Mouse (Mus musculus): Measurements from ENCODE around the gene Selenow. TPM values are rescaled to one million over a fixed set of nuclear protein-coding genes. Genes with fewer than 3 reads are reported as not detected.

The Selenow gene
- polyA plus RNA-seq, 1 experiment, result 474 TPM

DNA sequence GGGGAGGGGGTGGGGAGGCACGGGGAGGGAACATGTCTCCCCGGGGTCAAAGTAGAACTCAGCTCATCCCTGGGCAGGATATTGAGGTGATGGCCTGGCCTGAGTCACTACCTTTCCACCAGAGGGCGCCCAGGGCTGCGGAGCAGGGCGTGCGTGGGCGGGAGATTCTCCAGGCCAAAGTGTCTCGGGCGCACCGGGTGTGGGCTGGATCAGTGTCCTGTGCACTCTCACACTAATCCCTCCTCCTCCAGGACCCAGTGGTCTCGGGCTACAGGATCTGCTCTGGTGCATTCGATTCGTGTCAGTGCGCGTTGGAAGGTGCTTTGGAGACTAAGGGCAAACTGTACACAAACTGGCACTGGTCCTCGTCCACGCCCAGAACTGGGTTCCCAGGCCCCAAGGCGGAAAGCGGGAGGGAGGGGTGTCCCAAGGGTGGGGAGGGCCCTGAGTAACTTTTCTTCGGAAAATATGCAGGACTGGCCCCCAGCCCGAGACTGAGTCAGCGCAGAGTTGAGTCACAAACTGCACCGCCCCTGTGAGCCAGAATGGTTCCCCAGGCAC lies 26.3 kb upstream of the Selenow start:
- DNase-seq, result peak; percentile 80
- H3K36me3 ChIP-seq (ENCODE audit: control insufficient read depth, insufficient read depth, low read length), result peaks cover 9% of the 10 kb centered on the region
- H3K4me1 ChIP-seq (replicated peaks; ENCODE audit: control insufficient read depth, insufficient read depth, low read length), result peaks cover 25% of the 10 kb centered on the region
- peaks cover 2% of the 10 kb centered on the region; the same call in 1 of the 2 replicates for H3K27me3 ChIP-seq (ENCODE audit: control insufficient read depth, insufficient read depth, low read length)
- H3K27ac ChIP-seq (ENCODE audit: control insufficient read depth, insufficient read depth, low read length), result no peak overlapping the region
- no peak for TF ChIP-seq POLR2A (IDR thresholded peaks at IDR 0.05; ENCODE audit: control insufficient read depth, extremely low read depth, insufficient read depth, low read length, poor library complexity)
- TF ChIP-seq CTCF (IDR thresholded peaks at IDR 0.05; ENCODE audit: borderline replicate concordance, control insufficient read depth, extremely low read depth, insufficient read depth, low read length, poor library complexity), result peak; percentile 83
- peak overlapping the region; percentile 25 for H3K4me3 ChIP-seq (ENCODE audit: control insufficient read depth, insufficient read depth, low read length)
- under 1% methylated on average over 23 of the region's 23 CpGs for WGBS

DNA sequence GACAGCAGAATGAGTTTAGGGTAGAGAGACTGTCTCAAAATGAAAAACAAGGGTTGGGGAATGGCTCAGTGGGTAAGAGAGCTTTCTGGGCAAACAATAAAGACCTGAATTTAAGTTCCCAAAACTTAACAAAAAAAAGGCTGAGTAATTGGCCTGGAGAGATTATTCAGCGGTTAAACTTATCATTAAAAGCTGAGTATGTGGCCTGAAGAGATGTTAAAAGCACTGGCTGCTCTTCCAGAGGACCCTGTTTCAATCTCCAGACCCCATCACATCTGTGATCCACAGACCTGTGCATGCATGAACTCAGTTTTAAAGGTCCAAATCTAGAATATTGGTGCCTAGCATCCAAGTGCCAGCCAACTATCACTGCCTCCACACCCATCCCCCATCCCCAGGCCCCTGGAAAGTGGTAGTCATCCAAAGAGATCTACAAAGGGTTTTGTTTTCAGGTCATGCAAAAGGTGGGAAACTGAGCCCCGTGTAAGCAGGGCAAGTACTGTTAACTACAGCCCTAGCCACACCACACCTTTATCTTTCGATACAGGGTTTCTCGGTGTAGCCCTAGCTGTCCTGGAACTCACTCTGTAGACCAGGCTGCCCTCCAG lies 25.6 kb upstream of the Selenow start:
- Histone ChIP-seq H3K27me3 (ENCODE audit: control insufficient read depth, insufficient read depth, low read length) (no peaks in the 10 kb centered on the region), H3K4me3 (ENCODE audit: control insufficient read depth, insufficient read depth, low read length) (no peak overlapping the region), H3K27ac (ENCODE audit: control insufficient read depth, insufficient read depth, low read length) (no peak overlapping the region), H3K4me1 (replicated peaks; ENCODE audit: control insufficient read depth, insufficient read depth, low read length) (peaks cover 25% of the 10 kb centered on the region), H3K36me3 (ENCODE audit: control insufficient read depth, insufficient read depth, low read length) (peaks cover 16% of the 10 kb centered on the region)
- TF ChIP-seq CTCF (IDR thresholded peaks at IDR 0.05; ENCODE audit: borderline replicate concordance, control insufficient read depth, extremely low read depth, insufficient read depth, low read length, poor library complexity) (no peak), POLR2A (IDR thresholded peaks at IDR 0.05; ENCODE audit: control insufficient read depth, extremely low read depth, insufficient read depth, low read length, poor library complexity) (no peak)
- WGBS, result 57% methylated on average over 4 of the region's 4 CpGs
- DNase-seq, result no peak

DNA sequence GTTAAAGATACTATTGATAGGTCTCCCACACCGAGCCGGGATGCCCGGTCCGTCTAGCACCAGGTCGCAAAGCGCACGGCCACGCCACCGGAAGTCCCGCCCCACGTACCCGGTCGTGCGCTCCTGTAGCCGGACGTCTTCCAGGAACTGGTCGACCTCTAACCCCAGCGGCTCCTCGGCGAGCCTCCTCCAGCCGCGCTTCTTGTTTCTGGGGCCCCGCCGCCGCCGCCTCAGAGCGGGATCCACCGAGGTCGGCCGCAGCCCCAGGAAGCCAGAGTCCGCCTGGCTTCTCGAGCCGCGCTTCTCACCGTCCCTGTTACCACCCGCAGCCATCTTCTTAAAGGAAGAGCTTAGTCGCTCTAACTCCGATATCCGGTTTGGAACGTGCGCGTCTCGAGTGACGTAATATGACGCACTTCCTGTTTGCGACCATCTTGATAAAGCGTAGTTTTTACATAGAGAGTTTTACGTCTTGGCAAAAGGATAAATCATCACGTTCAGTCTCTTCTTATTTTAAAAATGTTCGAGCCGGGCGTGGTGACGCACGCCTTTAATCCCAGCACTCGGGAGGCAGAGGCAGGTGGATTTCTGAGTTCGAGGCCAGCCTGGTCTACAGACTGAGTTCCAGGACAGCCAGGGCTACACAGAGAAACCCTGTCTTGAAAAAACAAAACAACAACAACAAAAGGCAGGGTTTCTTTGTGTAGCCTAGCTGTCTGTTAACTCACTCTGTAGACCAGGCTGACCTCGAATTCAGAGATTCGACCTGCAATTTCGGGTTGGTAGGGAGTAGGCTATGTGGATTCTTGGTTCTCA lies 23.7 kb upstream of the Selenow start, which contains the start of gene Nop53:
Nop53 (minus strand) TSS at position 354 of the 816 bp plus-strand sequence.
- WGBS, result 2% methylated on average over 59 of the region's 59 CpGs
- H3K27ac ChIP-seq (ENCODE audit: control insufficient read depth, insufficient read depth, low read length), result peak within 1 kb of the TSS; percentile 71
- H3K27me3 ChIP-seq (ENCODE audit: control insufficient read depth, insufficient read depth, low read length), result no peaks in the 10 kb centered on the region
- H3K36me3 ChIP-seq (ENCODE audit: control insufficient read depth, insufficient read depth, low read length), result peaks cover 34% of the 10 kb centered on the region
- peak within 1 kb of the TSS; percentile 92 for H3K4me3 ChIP-seq (ENCODE audit: control insufficient read depth, insufficient read depth, low read length)
- peaks cover 25% of the 10 kb centered on the region for H3K4me1 ChIP-seq (replicated peaks; ENCODE audit: control insufficient read depth, insufficient read depth, low read length)
- TF ChIP-seq POLR2A (IDR thresholded peaks at IDR 0.05; ENCODE audit: control insufficient read depth, extremely low read depth, insufficient read depth, low read length, poor library complexity) (peak; percentile 60; the same call in 1 of the 2 replicates), CTCF (IDR thresholded peaks at IDR 0.05; ENCODE audit: borderline replicate concordance, control insufficient read depth, extremely low read depth, insufficient read depth, low read length, poor library complexity) (no peak)
- peak; percentile 85 for DNase-seq

DNA sequence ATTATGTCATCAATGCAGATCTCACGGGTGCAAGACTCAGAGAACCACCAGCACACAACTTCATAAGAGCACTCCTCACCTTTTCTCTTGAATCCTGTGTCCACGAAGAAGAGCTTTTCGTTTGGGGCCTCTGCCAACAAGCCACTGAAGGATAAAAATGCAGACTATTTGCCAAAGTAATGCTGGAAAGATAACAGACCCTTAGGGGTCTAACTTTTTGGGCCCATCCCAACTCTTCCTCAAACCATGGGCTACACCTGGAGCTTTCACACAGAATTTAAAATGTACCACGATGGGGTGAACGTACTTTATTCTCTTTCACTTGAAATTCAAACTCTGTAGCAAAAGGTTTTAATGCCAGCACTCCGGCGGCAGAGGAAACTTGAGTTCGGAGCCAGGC lies 23.0 kb upstream of the Selenow start:
- Histone ChIP-seq H3K4me3 (ENCODE audit: control insufficient read depth, insufficient read depth, low read length) (peak overlapping the region; percentile 92), H3K27me3 (ENCODE audit: control insufficient read depth, insufficient read depth, low read length) (no peaks in the 10 kb centered on the region), H3K27ac (ENCODE audit: control insufficient read depth, insufficient read depth, low read length) (no peak overlapping the region), H3K36me3 (ENCODE audit: control insufficient read depth, insufficient read depth, low read length) (peaks cover 41% of the 10 kb centered on the region), H3K4me1 (replicated peaks; ENCODE audit: control insufficient read depth, insufficient read depth, low read length) (peaks cover 20% of the 10 kb centered on the region)
- 10% methylated on average over 8 of the region's 8 CpGs for WGBS
- TF ChIP-seq POLR2A (IDR thresholded peaks at IDR 0.05; ENCODE audit: control insufficient read depth, extremely low read depth, insufficient read depth, low read length, poor library complexity), result no peak
- TF ChIP-seq CTCF (IDR thresholded peaks at IDR 0.05; ENCODE audit: borderline replicate concordance, control insufficient read depth, extremely low read depth, insufficient read depth, low read length, poor library complexity), result no peak
- no peak for DNase-seq

DNA sequence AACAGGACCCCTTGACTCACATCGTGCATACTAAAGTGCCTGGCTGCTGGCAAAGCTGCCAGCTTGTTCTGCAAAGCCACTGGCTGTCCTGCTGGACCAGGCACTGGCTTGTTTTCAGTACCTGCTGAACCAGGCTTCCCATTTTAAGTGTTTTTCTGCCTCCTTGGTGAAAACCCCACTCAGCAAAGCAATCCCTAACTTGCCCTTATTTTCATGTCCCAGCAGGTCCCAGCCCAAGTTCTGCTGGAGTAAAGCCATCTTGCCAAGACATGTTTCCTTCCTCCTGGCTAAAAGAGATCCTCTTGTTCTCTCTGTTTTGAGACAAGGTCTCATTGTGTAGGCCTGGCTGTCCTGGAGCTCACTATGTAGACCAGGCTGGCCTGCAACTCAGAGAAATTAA lies 22.1 kb upstream of the Selenow start:
- Histone ChIP-seq H3K27ac (ENCODE audit: control insufficient read depth, insufficient read depth, low read length) (no peak overlapping the region), H3K4me1 (replicated peaks; ENCODE audit: control insufficient read depth, insufficient read depth, low read length) (peaks cover 13% of the 10 kb centered on the region), H3K4me3 (ENCODE audit: control insufficient read depth, insufficient read depth, low read length) (no peak overlapping the region), H3K36me3 (ENCODE audit: control insufficient read depth, insufficient read depth, low read length) (peaks cover 50% of the 10 kb centered on the region), H3K27me3 (ENCODE audit: control insufficient read depth, insufficient read depth, low read length) (no peaks in the 10 kb centered on the region)
- 96% methylated on average over 1 of the region's 1 CpGs for WGBS
- TF ChIP-seq CTCF (IDR thresholded peaks at IDR 0.05; ENCODE audit: borderline replicate concordance, control insufficient read depth, extremely low read depth, insufficient read depth, low read length, poor library complexity), result no peak
- no peak for DNase-seq

DNA sequence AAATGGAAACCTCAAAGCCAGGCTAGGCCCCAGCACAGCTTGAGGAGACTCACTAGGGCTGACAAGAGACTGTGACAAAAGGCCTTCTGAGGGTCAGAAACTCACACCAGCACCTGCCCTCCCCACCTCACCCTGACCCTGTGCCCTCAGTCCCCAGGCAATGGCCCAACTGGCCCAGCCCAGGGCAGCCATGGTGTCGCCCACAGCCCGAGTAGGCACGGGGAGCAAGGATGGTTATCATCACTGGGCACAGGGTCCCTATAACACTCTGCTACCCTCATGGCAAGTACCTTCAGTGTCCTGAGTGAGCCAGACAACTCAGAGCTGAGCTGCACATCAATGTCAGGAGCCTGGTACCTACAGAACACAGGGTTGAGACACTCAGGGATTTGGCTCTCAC lies 16.4 kb upstream of the Selenow start:
- TF ChIP-seq CTCF (IDR thresholded peaks at IDR 0.05; ENCODE audit: borderline replicate concordance, control insufficient read depth, extremely low read depth, insufficient read depth, low read length, poor library complexity), result no peak
- TF ChIP-seq POLR2A (IDR thresholded peaks at IDR 0.05; ENCODE audit: control insufficient read depth, extremely low read depth, insufficient read depth, low read length, poor library complexity), result no peak
- 98% methylated on average over 3 of the region's 3 CpGs for WGBS
- DNase-seq, result no peak
- peaks cover 68% of the 10 kb centered on the region for H3K36me3 ChIP-seq (ENCODE audit: control insufficient read depth, insufficient read depth, low read length)
- no peak overlapping the region for H3K27ac ChIP-seq (ENCODE audit: control insufficient read depth, insufficient read depth, low read length)
- H3K4me3 ChIP-seq (ENCODE audit: control insufficient read depth, insufficient read depth, low read length), result no peak overlapping the region
- no peaks in the 10 kb centered on the region for H3K27me3 ChIP-seq (ENCODE audit: control insufficient read depth, insufficient read depth, low read length)
- H3K4me1 ChIP-seq (replicated peaks; ENCODE audit: control insufficient read depth, insufficient read depth, low read length), result no peaks in the 10 kb centered on the region

Data from thymus, adult 2 months (tissue).